Mouse (Mus musculus) frontal cortex, postnatal 25 days (tissue): Measurements from ENCODE around the gene Gm5414.

Experiments
- DNase-seq, 2 experiments: peaks; one replicate each; pipeline ENCODE4 v3.0.0; 2022; ENCODE audit warnings: low spot score in 2 of 2

Gm5414 gene

DNA sequence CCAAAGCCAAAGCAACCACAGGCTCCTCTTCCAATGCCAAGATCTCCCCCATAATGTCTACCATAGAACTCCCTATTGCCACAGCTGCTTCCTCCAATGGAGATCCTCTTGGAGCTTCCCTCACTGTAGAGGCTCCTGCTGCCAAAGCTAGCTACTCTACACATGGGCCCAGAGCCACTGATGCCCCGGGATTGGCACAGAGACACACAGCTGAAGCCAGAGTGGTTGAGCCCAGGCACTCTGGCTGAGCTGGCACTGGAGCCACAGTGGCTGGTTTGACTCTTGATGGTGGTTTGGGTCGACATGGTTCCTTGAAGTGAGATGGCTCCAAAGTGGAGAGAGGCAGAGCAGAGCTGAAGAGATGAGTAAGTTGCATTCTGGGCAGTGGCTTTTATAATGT is at the start of gene Gm5414:
Gm5414 (minus strand) TSS at position 305 of the 400 bp plus-strand sequence.
- DNase-seq = no peak

DNA sequence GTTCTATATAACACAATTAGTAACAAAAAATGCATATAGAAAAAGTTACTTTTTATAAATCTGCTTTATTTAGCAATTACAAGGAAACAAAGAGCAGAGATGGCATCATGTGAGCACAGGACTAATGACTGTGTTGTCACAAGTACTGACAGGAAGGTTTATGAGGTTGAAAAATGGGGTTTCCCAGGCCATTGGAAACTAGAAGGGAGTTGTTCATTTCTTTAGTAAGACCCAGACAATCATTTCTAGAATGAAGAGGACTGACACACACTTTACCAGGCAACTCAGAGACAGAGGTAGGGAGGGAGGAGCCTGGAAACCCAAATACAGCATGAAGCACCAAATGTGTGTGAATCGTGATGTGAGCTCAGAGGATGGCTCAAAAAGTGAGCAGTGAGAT is 48.0 kb upstream of the Gm5414 start:
- no peak for DNase-seq

DNA sequence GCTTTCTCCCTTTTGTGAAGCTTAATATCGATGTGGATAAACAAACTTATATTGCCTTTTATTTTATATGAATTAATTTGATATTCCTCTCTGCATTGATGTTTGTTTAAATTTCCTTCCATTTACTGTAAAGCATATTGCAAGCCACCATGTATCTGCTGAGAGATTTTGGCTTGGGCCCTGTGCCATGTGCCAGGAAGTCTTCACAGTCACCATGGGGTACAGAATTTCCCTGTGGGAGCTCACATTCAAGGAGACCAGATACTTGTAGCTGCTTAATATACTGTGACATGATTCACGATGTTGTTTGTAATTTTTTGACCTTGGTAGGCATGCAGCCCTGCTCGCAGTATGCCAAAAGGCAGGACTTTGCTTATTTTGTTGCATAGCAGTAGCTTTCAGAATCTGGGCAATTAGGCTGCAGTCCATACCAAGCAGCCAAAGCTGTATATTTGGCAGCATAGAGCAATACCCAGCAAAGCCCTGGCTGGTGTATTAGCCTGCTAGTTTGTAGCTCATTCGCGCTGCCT is 24.8 kb upstream of the Gm5414 start:
- no peak for DNase-seq

DNA sequence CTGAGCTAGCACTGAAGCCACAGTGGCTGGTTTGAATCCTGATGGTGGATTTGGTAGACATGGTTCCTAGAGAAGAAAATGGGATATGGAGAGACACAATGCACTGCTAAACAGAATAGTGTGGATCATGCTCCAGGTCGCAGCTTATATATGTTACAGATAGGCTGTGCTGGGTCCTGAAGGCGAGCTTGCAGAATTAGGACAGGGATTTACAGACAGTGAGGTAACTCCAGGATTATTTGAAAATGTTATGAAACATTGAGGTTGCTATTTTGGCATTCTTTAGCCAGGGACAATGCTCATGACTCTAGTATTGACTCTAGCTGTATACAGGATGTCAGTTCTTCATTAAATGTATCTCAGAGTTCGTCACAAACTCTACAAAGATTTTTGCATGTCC is 19.3 kb upstream of the Gm5414 start, which contains the start of gene Gm5478:
Gm5478 (minus strand) TSS at position 101 of the 400 bp plus-strand sequence.
- DNase-seq = no peak

DNA sequence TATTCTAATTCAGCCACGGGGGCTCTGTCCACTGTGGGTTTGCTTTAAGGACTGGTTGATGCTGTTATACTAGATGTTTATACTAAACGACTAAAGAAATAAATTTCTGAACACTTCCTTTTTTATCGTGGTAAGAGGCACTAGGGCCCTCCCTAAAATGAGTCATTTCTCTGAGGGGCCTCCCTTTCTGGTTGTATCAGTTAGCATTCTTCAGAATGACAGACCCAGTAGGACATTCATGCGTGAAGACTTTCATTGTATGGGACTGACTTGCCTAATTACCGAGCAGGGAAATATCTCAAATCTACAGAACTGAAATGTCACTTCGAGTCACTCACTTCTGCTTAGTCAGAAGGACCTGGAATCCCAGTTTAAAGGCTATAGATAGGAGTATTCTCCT is 28.9 kb downstream of the Gm5414 start:
- no peak for DNase-seq

DNA sequence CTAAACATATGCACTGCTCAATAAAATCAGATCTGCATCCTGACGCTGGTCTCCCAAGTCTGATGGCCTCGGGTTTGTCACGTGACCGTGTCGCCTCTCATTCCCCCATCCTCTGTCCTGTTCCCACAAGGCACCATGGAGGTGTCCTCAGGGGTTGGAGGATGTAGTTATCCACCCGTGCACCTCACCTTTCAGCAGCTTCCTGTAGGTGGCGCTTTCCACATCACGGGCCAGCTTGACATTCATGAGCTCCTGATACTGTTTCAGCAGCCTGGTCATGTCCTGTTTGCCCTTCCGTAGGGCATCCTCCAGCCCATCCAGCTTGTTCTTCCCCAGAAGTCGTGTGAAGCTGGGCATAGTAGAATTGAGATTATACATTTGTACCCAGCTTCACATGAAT is 39.8 kb downstream of the Gm5414 start:
- no peak for DNase-seq

DNA sequence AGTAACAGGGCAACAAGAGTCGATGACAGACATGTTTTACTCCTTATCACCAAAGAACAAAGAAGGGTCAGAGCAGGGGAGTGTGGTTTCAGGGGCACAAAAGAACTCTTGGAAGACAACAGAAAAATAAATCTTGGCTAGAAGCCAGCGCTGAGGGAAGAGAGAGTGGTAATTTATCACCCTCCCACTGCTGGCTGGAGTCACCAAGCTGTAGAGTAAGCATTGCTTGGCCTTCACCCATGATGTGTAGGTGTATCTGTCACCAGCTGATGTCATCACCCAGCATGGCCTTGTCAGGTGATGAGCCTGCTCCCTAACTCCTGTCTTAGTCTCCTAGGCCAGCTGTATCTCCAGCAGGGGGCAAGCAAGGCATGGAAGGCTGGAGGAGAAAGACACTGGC is 43.5 kb downstream of the Gm5414 start:
- no peak for DNase-seq

DNA sequence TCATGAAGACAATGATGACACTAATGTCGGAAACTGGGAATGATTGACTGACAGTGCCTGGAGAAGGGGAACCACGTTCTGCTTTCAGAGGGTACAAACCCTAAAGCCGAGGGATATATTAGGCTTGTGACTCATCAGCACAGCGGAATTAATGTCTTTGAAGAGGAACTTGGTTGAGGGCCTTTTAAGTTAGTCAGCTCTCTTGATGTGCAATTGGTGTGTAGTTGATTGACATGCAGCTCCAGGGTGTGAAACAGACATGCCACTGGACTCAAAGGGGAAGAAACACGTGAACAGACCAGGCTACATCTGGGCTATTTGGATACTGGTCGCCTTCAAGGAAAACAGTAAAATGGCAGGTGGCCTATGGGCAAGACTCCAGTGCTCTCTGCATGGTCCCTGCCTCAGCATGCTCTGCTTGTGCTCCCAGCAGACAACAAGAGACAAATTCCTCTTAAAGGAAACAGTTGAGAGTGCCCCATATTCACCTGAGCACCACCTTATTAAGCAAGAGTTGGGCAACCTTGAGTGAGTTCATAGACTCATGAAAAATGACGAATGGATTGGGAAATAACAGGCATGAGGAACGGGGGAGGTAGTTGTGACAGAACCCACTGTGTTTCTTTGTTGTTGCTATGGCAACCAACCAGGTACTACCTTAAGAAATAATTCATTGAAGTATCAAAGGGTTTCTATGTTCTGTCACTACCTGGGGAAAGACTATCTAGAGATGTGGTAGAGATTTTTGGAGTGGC is 44.6 kb downstream of the Gm5414 start:
- no peak for DNase-seq

DNA sequence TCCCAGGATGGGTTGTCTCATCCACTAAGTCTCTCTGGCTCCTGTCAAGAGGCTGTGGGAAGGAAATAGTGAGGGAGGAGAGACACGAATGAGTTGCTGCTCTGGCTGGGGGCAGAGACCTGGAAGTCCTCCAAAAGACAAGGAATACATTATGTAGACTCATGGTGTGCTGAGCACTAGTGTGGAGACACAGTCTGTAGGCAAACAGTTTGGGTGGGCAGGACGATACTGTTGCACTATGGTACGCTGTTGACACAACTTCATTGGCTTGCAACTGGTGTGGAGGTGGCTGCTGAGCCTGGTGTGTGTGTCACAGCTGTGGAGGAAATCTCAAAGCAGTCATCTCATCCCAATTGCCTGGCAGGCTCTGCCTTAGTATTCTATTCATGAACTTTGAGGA is 46.3 kb downstream of the Gm5414 start:
- DNase-seq = no peak

DNA sequence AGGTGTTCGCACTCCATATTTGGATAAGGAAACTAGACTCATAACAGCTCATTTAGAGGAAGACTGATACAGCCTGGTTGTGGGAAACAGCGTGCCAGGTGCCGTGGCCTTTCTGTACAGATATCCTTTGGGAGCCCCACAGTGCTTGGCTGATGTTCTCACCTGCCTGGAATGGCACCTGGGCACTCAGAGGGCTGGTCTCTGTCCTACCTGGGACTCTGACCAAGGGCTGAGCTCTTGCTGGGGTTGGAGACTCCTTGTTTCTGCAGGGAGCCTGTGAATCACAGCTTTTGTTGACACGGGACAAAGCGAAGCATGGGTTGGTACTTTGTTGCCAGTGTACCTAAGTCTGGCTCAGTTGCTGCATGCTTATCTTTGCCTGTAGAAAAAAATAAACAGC is 52.5 kb downstream of the Gm5414 start:
- DNase-seq = no peak
